Mouse (Mus musculus) liver, embryonic 16.5 days (tissue): ENCODE measurements around the gene Kdm2b. TPM values are rescaled to one million over a fixed set of nuclear protein-coding genes. Genes with fewer than 3 reads are reported as not detected.

ENCODE experiments used
- ATAC-seq: fragments of 200-750 bp; cut with Nextera tagmentation; 2 replicates; pipeline ENCODE4 v1.8.0; 2017; ENCODE audit warnings: low read depth, mild to moderate bottlenecking, moderate number of reproducible peaks, moderate library complexity
- H3K27ac ChIP-seq: fragments of 300-500 bp; sonication (generic); 2 replicates; pipeline ENCODE4 v1.5.1; 2014; ENCODE audit warnings: mild to moderate bottlenecking, low read length
- H3K27me3 ChIP-seq: fragments of 300-500 bp; sonication (generic); 2 replicates; pipeline ENCODE4 v1.6.1; 2014; ENCODE audit warnings: low read depth, low read length, mixed read lengths; ENCODE audit not compliant: control insufficient read depth, insufficient read depth
- H3K36me3 ChIP-seq: fragments of 300-500 bp; sonication (generic); 2 replicates; pipeline ENCODE4 v1.6.1; 2014; ENCODE audit warnings: mild to moderate bottlenecking; ENCODE audit not compliant: control insufficient read depth, insufficient read depth
- H3K4me1 ChIP-seq: fragments of 300-500 bp; sonication (generic); 2 replicates; pipeline ENCODE4 v1.6.1; 2014; ENCODE audit warnings: low read depth, low read length, mixed read lengths; ENCODE audit not compliant: control insufficient read depth
- H3K4me2 ChIP-seq: fragments of 300-500 bp; sonication (generic); 2 replicates; pipeline ENCODE4 v1.6.1; 2014; ENCODE audit warnings: low read depth, low read length, mixed read lengths
- H3K4me3 ChIP-seq: fragments of 300-500 bp; sonication (generic); 2 replicates; pipeline ENCODE4 v1.5.1; 2014; ENCODE audit warnings: low read depth, mild to moderate bottlenecking, low read length
- H3K9ac ChIP-seq: fragments of 300-500 bp; sonication (generic); 2 replicates; pipeline ENCODE4 v1.6.1; 2014; ENCODE audit warnings: low read depth, low read length
- H3K9me3 ChIP-seq: fragments of 300-500 bp; sonication (generic); replicated peaks from 2 replicates; pipeline ENCODE4 v1.6.1; 2016; ENCODE audit warnings: low read length; ENCODE audit not compliant: control insufficient read depth
- WGBS: fragments of 180-500 bp; shearing (Covaris S2); extraction: QIAGEN DNeasy Blood & Tissue Kit; methylation state at CpG from one replicate; pipeline ENCODE4 v1.1.7; 2014; ENCODE audit not compliant: insufficient replicate concordance; 5-methylcytosine and 5-hydroxymethylcytosine counted together
- polyA plus RNA-seq: library from polyadenylated mRNA; unstranded; fragments of >200 nt; fragmentation: Nextera tagmentation; extraction: Ambion mirVana; gene quantifications from 2 replicates; pipeline ENCODE4 v1.2.1, GENCODE M21; 2015

Gene Kdm2b
- polyA plus RNA-seq, 1 experiment from 2014 or later, result 14.4 TPM

DNA sequence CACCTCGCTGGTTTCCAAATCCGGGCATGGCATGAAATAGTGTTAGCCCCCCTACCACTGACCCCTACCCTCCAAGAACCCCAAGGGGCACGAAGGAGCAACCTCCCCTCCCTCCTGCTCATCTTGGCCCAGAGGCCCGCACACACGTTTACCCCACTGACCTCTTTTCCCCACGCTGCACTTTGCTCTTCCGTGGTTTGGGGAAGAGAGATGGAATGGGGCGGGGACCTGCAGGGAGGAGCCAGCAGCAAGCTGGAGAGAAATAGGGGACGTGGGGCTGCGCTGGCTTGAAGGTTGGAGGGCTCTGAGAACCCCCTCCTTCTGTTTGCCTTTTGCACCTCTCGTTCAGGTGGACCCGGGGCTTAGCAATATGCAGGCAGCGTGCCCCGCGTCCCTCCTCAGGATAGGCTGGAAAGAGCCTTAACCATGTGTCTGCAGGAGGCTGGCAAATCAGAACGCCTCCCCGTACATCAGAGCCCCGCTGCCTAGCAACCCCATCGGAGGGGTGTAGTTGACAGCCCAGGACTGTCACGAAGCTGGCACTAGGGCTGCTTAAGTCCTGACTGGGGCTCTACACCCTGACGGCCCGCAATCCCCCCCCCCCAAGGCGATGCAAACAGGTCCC lies 39.2 kb downstream of the Kdm2b start:
- Histone ChIP-seq H3K9me3 (no peaks in the 10 kb centered on the region), H3K27me3 (peaks cover 43% of the 10 kb centered on the region), H3K36me3 (no peaks in the 10 kb centered on the region), H3K4me2 (0 out of 2 replicates have a peak overlapping the region, but pooled peaks have one; percentile 63), H3K4me1 (peaks cover 19% of the 10 kb centered on the region), H3K27ac (no peak overlapping the region), H3K4me3 (no peak overlapping the region), H3K9ac (no peak overlapping the region)
- 32% methylated on average over 23 of the region's 23 CpGs for WGBS
- peak; percentile 39 for ATAC-seq

DNA sequence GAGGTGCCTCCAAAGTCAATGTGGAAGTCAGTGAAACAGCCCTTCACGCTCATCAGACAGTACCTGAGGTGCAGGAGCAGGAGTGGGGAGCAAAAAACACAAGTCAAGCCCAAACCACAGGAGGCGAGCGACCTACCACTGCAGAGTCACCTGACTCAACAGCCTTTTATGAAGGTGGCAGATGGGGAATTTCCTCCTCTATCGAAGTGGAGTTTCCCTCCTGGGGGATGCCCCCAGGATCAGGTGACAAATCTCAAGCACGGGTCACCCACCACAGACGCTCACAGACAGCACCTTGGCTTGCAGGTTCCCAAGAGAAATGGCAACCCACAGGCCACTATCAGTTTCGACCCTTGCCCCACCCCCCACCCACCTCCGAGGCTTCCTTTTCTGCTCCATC lies 40.5 kb downstream of the Kdm2b start:
- Histone ChIP-seq H3K9ac (no peak overlapping the region), H3K4me3 (no peak overlapping the region), H3K4me2 (no peak overlapping the region), H3K27me3 (peaks cover 38% of the 10 kb centered on the region), H3K9me3 (no peaks in the 10 kb centered on the region), H3K27ac (no peak overlapping the region), H3K4me1 (peaks cover 19% of the 10 kb centered on the region), H3K36me3 (no peaks in the 10 kb centered on the region)
- 48% methylated on average over 8 of the region's 8 CpGs for WGBS
- ATAC-seq, result no peak

DNA sequence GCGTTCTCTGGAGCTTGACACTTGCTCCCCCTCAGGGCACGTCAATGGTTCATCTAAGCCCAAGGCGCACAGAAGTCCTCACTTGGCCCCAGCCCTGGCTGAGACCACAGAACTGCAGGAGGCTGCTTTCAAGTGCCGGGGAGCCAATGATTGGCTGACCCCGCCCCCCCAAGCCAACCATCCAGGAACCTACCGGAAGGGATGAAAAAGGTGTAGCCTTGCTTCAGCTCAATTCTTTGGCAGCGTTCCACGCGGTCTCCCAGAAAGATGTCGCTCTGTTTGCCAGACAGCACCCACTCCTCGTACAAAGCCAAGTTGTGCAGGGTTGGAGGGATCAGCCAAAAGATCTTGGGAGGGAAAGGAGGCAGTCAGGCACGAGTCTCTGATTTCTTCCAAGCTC lies 42.1 kb downstream of the Kdm2b start:
- no peaks in the 10 kb centered on the region for H3K36me3 ChIP-seq
- H3K4me1 ChIP-seq, result peaks cover 19% of the 10 kb centered on the region
- WGBS, result 72% methylated on average over 12 of the region's 12 CpGs
- no peak overlapping the region for H3K4me2 ChIP-seq
- H3K27ac ChIP-seq, result no peak overlapping the region
- no peak overlapping the region for H3K9ac ChIP-seq
- peaks cover 25% of the 10 kb centered on the region for H3K27me3 ChIP-seq
- no peaks in the 10 kb centered on the region for H3K9me3 ChIP-seq
- no peak for ATAC-seq
- no peak overlapping the region for H3K4me3 ChIP-seq

DNA sequence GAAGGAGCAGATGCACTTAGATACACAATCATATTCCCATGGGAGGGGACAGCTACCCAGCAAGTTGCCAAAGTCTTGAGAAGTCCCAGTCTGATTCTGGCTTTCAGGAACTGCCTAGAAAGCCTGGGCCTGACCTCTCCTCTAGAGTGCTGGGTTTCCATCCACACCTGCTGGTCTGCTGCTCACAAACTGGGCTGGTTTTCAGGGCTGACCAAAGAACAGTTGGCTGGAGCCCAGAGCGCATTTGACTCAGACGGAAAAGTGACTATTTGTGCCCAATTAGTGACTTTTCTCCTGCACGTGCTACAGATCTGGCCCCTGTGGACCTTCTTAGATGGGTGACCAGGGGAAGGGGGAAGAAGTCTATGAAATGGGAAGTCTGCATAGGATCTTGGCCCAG lies 50.9 kb downstream of the Kdm2b start:
- H3K27me3 ChIP-seq, result no peaks in the 10 kb centered on the region
- H3K4me2 ChIP-seq, result no peak overlapping the region
- peak; percentile 66 for ATAC-seq
- 0 out of 2 replicates have a peak overlapping the region, but pooled peaks have one; percentile 2 for H3K27ac ChIP-seq
- 84% methylated on average over 3 of the region's 3 CpGs for WGBS
- no peak overlapping the region for H3K9ac ChIP-seq
- H3K4me1 ChIP-seq, result no peaks in the 10 kb centered on the region; the same call in 1 of the 2 replicates
- no peak overlapping the region for H3K4me3 ChIP-seq
- no peaks in the 10 kb centered on the region for H3K36me3 ChIP-seq
- H3K9me3 ChIP-seq, result no peaks in the 10 kb centered on the region

DNA sequence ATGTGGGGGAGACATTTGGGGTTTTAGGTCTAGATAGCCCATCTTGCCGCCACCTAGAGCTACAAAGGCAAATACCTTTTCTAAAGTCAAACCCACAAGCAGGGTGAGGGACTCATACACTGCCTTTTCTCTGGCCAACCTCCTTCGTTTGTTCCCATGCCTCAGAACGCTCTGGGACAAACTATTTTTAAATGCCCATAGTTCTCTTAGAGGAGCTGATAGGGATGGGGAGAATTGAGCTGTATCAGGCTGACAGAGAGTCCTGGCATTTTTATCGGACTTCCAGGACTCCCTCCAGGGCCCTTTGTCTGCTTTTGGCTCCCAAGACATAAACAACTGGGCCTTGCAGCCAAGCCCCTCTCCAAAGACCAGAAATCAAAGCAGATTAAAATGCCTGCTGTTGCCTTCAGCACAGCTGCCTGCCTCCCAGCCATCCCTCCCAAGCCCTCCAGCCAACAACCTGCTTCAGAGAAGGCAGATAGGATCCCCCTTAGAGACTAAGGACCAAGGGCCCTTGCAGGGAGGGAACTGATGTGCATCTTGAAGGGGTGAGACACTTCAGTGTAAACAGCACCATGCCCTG lies 51.6 kb downstream of the Kdm2b start:
- 70% methylated on average over 4 of the region's 4 CpGs for WGBS
- ATAC-seq, result no peak
- no peak overlapping the region; the same call in 1 of the 2 replicates for H3K27ac ChIP-seq

DNA sequence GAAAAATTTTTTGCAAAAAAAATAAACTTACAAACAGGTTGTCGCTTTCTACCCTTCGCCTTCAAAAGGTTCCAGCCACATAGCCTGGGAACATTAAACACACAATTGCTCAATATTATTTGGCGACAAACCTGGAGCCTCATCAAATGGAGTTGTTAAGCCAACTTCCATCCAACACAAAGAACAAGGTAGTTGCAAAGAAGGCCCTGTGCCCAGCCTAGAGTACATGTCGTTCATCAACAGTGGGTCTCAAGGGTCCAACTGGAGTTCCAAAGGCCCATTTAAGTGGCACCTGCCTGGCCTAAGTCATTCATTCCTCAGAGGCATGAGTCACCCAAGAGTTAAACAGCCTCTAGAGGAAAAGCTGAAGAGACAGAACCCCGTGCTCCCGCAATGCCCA lies 52.6 kb downstream of the Kdm2b start:
- no peaks in the 10 kb centered on the region for H3K27me3 ChIP-seq
- no peaks in the 10 kb centered on the region; the same call in 1 of the 2 replicates for H3K4me1 ChIP-seq
- no peak overlapping the region for H3K4me3 ChIP-seq
- no peak overlapping the region for H3K9ac ChIP-seq
- no peaks in the 10 kb centered on the region for H3K36me3 ChIP-seq
- no peak overlapping the region for H3K4me2 ChIP-seq
- H3K9me3 ChIP-seq, result no peaks in the 10 kb centered on the region
- ATAC-seq, result no peak
- H3K27ac ChIP-seq, result peak overlapping the region; percentile 14; the same call in 1 of the 2 replicates
- WGBS, result 71% methylated on average over 6 of the region's 6 CpGs

More for the DNA sequence above, 51.6 kb downstream of the Kdm2b start:
- Histone ChIP-seq H3K4me1 (no peaks in the 10 kb centered on the region; the same call in 1 of the 2 replicates), H3K4me3 (no peak overlapping the region), H3K9ac (no peak overlapping the region), H3K9me3 (no peaks in the 10 kb centered on the region), H3K27me3 (no peaks in the 10 kb centered on the region), H3K4me2 (no peak overlapping the region), H3K36me3 (no peaks in the 10 kb centered on the region)

DNA sequence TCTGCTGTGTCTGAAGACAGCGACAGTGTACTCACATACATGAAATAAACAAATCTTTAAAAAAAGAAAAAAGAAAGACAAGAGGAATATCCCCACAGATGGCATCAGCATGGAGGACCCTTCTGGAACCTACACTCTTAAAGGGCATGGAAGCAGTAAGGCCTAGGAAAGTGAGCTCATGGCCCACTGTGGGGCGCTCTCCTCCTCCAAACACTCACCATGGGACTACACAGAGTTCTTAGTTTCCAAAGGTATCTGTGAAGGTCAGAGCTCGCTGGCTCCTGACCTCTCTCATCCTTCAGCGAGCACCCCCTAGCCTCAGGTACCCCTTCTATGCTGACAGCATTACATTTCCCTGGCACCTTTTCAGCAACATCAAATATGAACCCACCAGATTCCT lies 53.8 kb downstream of the Kdm2b start:
- no peak overlapping the region for H3K9ac ChIP-seq
- WGBS, result 88% methylated on average over 4 of the region's 4 CpGs
- H3K4me2 ChIP-seq, result no peak overlapping the region
- H3K4me1 ChIP-seq, result no peaks in the 10 kb centered on the region; the same call in 1 of the 2 replicates
- H3K27me3 ChIP-seq, result no peaks in the 10 kb centered on the region
- no peak overlapping the region for H3K27ac ChIP-seq
- ATAC-seq, result no peak
- no peaks in the 10 kb centered on the region for H3K9me3 ChIP-seq
- H3K36me3 ChIP-seq, result no peaks in the 10 kb centered on the region
- no peak overlapping the region for H3K4me3 ChIP-seq

DNA sequence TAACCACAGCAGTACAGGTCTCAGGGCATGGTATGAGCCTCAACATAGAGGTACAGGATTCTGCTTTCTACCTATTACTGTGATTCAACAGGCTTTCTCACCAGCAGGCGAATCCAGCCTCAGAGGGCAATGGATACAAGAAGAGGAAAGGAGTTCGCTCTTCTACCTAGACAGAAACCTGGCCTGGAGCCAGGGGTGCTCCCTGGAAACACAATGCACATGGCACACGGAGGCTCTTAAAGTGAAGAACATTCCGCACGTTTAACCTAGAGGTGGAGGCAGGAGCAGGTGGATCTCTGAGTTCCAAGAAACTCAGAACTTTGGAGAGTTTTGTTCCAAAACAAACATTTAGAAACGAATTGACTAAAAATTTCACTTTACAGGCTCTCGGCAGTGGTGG lies 58.6 kb downstream of the Kdm2b start:
- ATAC-seq, result peak; percentile 43; the same call in 1 of the 2 replicates
- Histone ChIP-seq H3K9me3 (no peaks in the 10 kb centered on the region), H3K4me1 (no peaks in the 10 kb centered on the region), H3K4me3 (no peak overlapping the region), H3K27me3 (no peaks in the 10 kb centered on the region), H3K4me2 (no peak overlapping the region), H3K27ac (0 out of 2 replicates have a peak overlapping the region, but pooled peaks have one; percentile 17), H3K9ac (no peak overlapping the region), H3K36me3 (no peaks in the 10 kb centered on the region)
- WGBS, result 70% methylated on average over 7 of the region's 7 CpGs

DNA sequence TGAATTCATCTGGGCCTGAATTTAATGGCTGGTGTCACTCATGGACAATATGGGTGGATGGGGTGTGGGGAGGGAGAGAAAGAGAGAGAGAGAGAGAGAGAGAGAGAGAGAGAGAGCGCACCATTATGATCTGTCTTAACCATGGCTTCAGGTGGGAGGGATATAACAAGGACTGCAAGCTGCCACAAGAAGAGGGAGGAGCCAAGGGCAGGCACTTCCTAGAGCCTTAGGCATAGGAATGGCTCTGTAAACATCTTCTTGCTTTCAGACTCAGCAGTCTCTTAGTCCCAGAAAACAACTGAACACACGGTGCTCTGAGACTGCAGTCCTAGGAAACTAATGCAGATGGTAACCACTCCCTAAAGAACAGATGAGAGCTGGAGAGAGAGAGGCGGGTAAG lies 61.3 kb downstream of the Kdm2b start:
- 71% methylated on average over 3 of the region's 3 CpGs for WGBS
- no peak for ATAC-seq

More for the DNA sequence above, 61.3 kb downstream of the Kdm2b start:
- Histone ChIP-seq H3K4me1 (no peaks in the 10 kb centered on the region; the same call in 1 of the 2 replicates), H3K9ac (no peak overlapping the region), H3K27ac (no peak overlapping the region), H3K4me3 (no peak overlapping the region), H3K9me3 (no peaks in the 10 kb centered on the region), H3K36me3 (no peaks in the 10 kb centered on the region), H3K4me2 (no peak overlapping the region), H3K27me3 (no peaks in the 10 kb centered on the region)
